Mouse (Mus musculus) activated CD4-positive, CD25-positive, alpha-beta regulatory T cell, adult 9 weeks (primary cell): ENCODE measurements around the gene Tmod3. TPM values are rescaled to one million over a fixed set of nuclear protein-coding genes. Genes with fewer than 3 reads are reported as not detected.

ENCODE experiments used
- polyA plus RNA-seq: library from polyadenylated mRNA; unstranded; fragments of 100-300 nt; shearing (Covaris generic); gene quantifications from one replicate; pipeline ENCODE4 v1.2.1, GENCODE M21; 2017

Tmod3 gene
- polyA plus RNA-seq: 177 TPM

GRCm38 (mm10) chr9:75559512-75560012 is at the start of gene Tmod3:
Gene Tmod3, minus strand, starts transcription at chr9:75559657.

Other genes with a start within 250 kb of the Tmod3 start
- gene Bcl2l10, start 211.9 kb downstream of the Tmod3 start, polyA plus RNA-seq: not detected
- gene Mapk6, start 149.7 kb downstream of the Tmod3 start, polyA plus RNA-seq: 52.7 TPM
- gene Leo1, start 118.1 kb downstream of the Tmod3 start, polyA plus RNA-seq: 31.5 TPM
- gene Tmod2, start 51.7 kb upstream of the Tmod3 start, polyA plus RNA-seq: 0.17 TPM
- gene Lysmd2, start 66.1 kb upstream of the Tmod3 start, polyA plus RNA-seq: 10.7 TPM
- not detected for gene Scg3, start 124.4 kb upstream of the Tmod3 start, polyA plus RNA-seq
- not detected for gene Bmp5, start 215.7 kb upstream of the Tmod3 start, polyA plus RNA-seq